Mouse (Mus musculus) E14TG2a.4 (cell line): Measurements from ENCODE around the gene 4930516K23Rik.

Source experiments
- H3K27me3 ChIP-seq: 2 replicates; pipeline ENCODE4 v1.6.1; 2014; ENCODE audit warnings: low read length, control low read depth; ENCODE audit not compliant: insufficient read depth
- H3K36me3 ChIP-seq: 2 replicates; pipeline ENCODE4 v1.6.1; 2014; ENCODE audit warnings: low read length, control low read depth; ENCODE audit not compliant: insufficient read depth
- H3K4me1 ChIP-seq: replicated peaks from 2 replicates; pipeline ENCODE4 v1.6.1; 2014; ENCODE audit warnings: low read depth, low read length, control low read depth
- H3K4me3 ChIP-seq: replicated peaks from 2 replicates; pipeline ENCODE4 v1.5.1; 2014; ENCODE audit warnings: mild to moderate bottlenecking, low read length
- H3K9me3 ChIP-seq: 2 replicates; pipeline ENCODE4 v1.6.1; 2014; ENCODE audit warnings: low read length, control low read depth
- CTCF ChIP-seq: conservative IDR thresholded peaks from 2 replicates; pipeline ENCODE4 v1.5.1; 2014; ENCODE audit warnings: low read length
- NANOG ChIP-seq: IDR thresholded peaks from 2 replicates; pipeline ENCODE4 v1.6.1; 2014; ENCODE audit warnings: borderline replicate concordance, low read length, mixed read lengths
- POU5F1 ChIP-seq: IDR thresholded peaks from 2 replicates; pipeline ENCODE4 v1.6.1; 2014; ENCODE audit warnings: low read length, borderline replicate concordance

The 4930516K23Rik gene

DNA sequence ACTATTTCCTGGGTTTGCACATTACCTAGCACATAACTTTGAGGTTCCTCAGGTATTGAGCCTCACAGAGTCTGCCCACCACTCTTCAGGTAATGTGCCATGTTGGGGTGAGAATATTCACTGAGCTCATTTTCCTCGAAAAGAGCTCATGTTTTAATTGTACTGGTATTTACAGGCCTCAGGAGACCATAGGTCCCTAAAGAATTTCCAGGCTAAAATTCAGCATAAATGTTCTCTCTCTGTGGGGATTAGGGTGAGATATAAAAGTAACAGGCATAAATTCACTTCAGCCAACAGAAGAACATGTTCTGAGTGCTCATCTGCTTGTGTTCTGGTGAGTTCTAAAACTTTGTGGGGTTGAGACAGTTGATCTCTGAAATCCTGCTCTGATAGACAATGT is 26.1 kb downstream of the 4930516K23Rik start, which contains the start of gene Olfr641:
Gene Olfr641 (plus strand): TSS at position 301 of the 400 bp plus-strand sequence.
- Histone ChIP-seq H3K27me3 (0 out of 2 replicates have a peak, but pooled peaks cover 3% of the 10 kb centered on the region), H3K4me3 (no peak within 1 kb of the TSS; the same call in 1 of the 2 replicates), H3K36me3 (no peaks in the 10 kb centered on the region), H3K9me3 (peaks cover 5% of the 10 kb centered on the region), H3K4me1 (no peaks in the 10 kb centered on the region)
- TF ChIP-seq CTCF, result no peak
- no peak for TF ChIP-seq POU5F1

DNA sequence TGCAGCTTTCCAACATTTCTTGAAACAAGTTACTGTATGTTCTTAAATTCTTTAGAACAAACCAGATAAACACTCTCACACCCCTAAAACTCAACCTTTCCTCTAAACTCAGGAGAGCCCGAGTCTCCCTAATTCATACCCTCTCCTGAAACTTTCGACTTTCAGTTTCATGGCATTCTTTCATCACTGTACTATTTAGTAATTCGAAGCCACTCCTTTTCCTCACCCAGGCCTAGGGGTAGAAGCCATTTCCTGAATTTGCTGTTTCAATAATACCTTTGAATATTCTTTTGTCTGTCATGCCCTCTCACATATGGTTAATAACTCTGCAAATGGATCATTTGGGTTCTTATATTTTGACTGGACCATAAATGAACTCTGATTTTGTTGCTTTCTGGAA is 34.3 kb downstream of the 4930516K23Rik start:
- TF ChIP-seq NANOG, result no peak
- no peak for TF ChIP-seq POU5F1
- no peak for TF ChIP-seq CTCF
- Histone ChIP-seq H3K4me1 (no peaks in the 10 kb centered on the region), H3K27me3 (no peaks in the 10 kb centered on the region), H3K36me3 (no peaks in the 10 kb centered on the region), H3K4me3 (no peak overlapping the region), H3K9me3 (no peaks in the 10 kb centered on the region)

DNA sequence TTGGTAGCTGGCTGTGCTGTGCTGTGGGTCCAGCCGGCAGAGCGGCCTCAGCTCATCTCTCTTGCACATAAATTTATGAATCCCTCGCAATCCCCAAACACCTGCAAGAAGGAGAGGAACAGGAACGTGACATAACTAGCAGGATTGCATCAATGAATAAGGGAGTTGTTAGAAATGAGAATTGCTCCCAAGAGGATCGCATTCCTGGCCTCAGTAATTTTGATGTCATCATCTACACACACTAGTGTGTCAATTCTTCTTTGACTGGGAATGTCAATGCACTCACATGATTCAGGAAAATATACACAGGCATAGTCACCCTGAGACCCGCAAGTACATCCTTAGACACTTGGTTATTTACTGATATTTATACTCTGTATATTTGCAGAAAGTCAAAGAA is 35.8 kb downstream of the 4930516K23Rik start, which contains the start of gene Olfr640:
Gene Olfr640 (minus strand): TSS at position 101 of the 400 bp plus-strand sequence.
- H3K36me3 ChIP-seq, result no peaks in the 10 kb centered on the region
- H3K4me1 ChIP-seq, result no peaks in the 10 kb centered on the region
- no peak for TF ChIP-seq POU5F1
- TF ChIP-seq NANOG, result no peak
- no peak for TF ChIP-seq CTCF
- H3K27me3 ChIP-seq, result no peaks in the 10 kb centered on the region
- H3K9me3 ChIP-seq, result no peaks in the 10 kb centered on the region
- no peak within 1 kb of the TSS for H3K4me3 ChIP-seq

DNA sequence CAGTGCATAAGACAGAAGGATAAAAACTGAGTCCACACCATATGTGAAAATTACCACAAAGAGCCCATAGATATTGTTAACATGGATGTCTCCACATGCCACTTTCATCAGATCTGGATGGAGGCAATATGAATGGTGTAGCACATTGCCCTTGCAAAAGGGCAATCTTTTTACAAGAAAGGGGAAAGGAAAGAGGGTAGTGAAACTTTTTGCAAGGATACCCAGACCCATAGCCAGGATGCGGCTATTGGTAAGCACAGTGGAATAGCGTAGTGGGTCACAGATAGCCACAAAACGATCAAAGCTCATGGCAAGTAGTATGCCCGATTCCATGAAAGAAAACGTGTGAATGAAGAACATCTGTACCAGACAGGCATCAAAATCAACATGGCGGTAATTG is 39.6 kb downstream of the 4930516K23Rik start:
- TF ChIP-seq CTCF (no peak), POU5F1 (no peak), NANOG (no peak)
- no peak overlapping the region for H3K4me3 ChIP-seq

DNA sequence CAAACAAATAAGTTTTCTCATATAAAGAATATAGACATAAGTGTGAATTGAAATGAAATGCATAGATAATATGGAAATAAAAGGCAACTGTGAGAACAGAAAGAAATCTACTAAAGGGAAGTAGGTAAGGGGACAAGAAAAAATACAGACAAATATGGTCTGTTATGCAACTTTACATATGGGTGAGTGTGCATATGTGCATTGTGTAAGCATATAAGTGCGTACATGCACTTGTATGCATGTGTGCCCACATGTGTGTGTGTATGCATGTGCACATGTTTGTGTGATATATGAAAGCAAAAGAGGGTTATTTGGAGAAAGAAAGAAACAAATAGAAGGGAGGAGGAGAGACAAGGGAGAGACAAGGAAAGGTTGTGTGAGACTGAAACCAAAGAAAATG is 42.3 kb downstream of the 4930516K23Rik start:
- TF ChIP-seq CTCF (no peak), POU5F1 (no peak), NANOG (no peak)
- Histone ChIP-seq H3K36me3 (no peaks in the 10 kb centered on the region), H3K4me3 (no peak overlapping the region), H3K9me3 (no peaks in the 10 kb centered on the region), H3K27me3 (no peaks in the 10 kb centered on the region), H3K4me1 (no peaks in the 10 kb centered on the region)

More for the DNA sequence above, 39.6 kb downstream of the 4930516K23Rik start:
- Histone ChIP-seq H3K4me1 (no peaks in the 10 kb centered on the region), H3K9me3 (no peaks in the 10 kb centered on the region), H3K36me3 (no peaks in the 10 kb centered on the region), H3K27me3 (no peaks in the 10 kb centered on the region)

DNA sequence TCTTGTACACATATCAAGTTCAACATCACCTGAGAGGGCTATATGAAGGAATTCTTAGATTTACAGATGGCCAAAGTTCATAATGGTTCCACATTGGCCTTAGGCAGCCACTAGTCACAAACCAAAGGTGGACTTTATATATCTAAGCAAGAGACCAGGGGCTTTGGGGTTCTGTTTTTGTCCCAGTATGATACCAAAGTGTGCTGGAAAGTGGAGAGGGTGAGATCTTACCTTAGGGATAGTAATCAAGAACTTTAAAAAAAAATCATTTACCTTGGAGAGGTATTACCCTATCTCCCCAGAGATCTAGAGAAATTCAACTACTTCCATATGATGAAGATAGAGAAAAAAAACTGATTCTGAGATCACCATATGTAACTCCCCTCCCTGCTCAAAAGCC is 44.0 kb downstream of the 4930516K23Rik start, which contains the start of gene Olfr639:
Gene Olfr639 (minus strand): TSS at position 101 of the 400 bp plus-strand sequence.
- no peak within 1 kb of the TSS for H3K4me3 ChIP-seq
- no peaks in the 10 kb centered on the region for H3K27me3 ChIP-seq
- no peaks in the 10 kb centered on the region for H3K36me3 ChIP-seq
- H3K9me3 ChIP-seq, result no peaks in the 10 kb centered on the region
- TF ChIP-seq POU5F1 (no peak), NANOG (no peak), CTCF (no peak)
- no peaks in the 10 kb centered on the region for H3K4me1 ChIP-seq
